Mouse (Mus musculus): ENCODE measurements around the gene Rbp7. TPM values are rescaled to one million over a fixed set of nuclear protein-coding genes. Genes with fewer than 3 reads are reported as not detected.
"Not testable (repeated sequence)": the region's sequence is repeated elsewhere in the genome, so short reads cannot be mapped to it uniquely, and the experiment has no call there.

The Rbp7 gene
- polyA plus RNA-seq, 1 experiment = not detected

DNA sequence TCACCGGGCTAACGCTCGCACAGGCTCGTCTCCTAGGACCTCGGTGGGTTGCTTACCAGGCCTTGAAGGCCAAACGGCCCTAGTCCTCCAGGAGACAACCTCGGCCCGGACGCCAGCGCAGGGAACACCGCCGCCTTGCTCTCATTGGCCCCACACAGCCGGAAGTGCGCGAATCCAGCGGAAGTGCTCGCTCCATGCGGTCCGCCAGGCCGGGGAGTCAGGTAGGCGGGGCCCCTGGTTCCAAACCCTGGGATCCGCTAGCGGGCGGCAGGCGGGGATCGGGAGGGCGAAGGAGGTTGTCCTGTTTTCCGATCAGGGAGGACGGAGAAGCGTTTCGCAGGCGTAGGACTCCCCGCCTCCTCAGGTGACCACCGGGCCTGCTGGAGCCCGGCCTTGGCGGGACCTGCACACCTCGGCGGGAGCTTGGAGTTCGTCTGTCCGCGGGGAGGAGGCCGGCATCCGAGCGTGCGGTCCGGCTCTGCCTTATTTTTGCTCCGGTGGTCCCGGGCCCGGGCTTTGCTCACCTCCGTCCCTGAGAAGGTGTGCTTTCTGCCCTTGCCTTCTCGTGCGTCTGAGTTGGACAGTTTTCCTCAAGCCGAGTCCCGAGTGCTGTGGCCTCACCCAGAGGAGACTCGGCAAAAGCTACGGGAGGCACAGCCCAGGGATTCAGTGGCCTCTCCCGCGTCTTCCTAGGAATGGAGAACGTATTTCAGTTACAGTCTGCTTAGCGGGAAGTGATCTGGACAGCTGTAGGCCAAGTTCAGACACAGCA, 30.5 kb upstream of the Rbp7 start, which contains the start of the genes Nmnat1 and Lzic:
Gene Nmnat1, minus strand, starts transcription at position 150 of the 772 bp plus-strand sequence.
Gene Lzic, plus strand, starts transcription at position 177 of the 772 bp plus-strand sequence.
- Histone ChIP-seq H3K4me1 (ENCODE audit: control insufficient read depth, insufficient read depth, low read length) (no peaks in the 10 kb centered on the region; the same call in 1 of the 2 replicates), H3K27ac (ENCODE audit: insufficient read depth, low read length) (peak within 1 kb of the TSS; percentile 80), H3K4me3 (ENCODE audit: insufficient read depth, low read length) (peak within 1 kb of the TSS; percentile 84)
- TF ChIP-seq POLR2A (IDR thresholded peaks at IDR 0.05; ENCODE audit: low read depth, low read length) (peak; percentile 51), CTCF (IDR thresholded peaks at IDR 0.05; ENCODE audit: borderline replicate concordance, insufficient read depth, low read length) (no peak)

DNA sequence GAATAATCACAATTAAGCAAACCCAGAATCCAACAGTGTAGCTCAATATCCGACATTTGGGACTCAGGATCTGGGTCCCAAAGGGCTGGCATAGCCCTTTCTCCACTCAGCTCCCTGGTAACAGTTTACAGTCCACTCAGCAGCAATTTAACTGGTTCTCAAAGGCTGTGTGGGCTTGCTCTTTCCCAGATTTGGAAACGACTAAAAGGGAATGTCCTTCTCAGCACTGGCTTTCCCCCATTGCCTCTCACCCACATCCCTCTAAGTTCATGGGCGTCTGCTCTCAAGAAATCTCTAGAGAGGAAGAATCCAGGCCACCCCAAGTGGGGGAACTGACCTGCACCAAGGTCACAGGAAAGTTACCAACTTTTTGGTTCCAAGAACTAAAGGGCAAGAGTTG, 29.8 kb upstream of the Rbp7 start:
- TF ChIP-seq POLR2A (IDR thresholded peaks at IDR 0.05; ENCODE audit: low read depth, low read length) (no peak), CTCF (IDR thresholded peaks at IDR 0.05; ENCODE audit: borderline replicate concordance, insufficient read depth, low read length) (no peak)
- Histone ChIP-seq H3K4me1 (ENCODE audit: control insufficient read depth, insufficient read depth, low read length) (no peaks in the 10 kb centered on the region; the same call in 1 of the 2 replicates), H3K4me3 (ENCODE audit: insufficient read depth, low read length) (peak overlapping the region; percentile 84), H3K27ac (ENCODE audit: insufficient read depth, low read length) (0 out of 2 replicates have a peak overlapping the region, but pooled peaks have one; percentile 3)

DNA sequence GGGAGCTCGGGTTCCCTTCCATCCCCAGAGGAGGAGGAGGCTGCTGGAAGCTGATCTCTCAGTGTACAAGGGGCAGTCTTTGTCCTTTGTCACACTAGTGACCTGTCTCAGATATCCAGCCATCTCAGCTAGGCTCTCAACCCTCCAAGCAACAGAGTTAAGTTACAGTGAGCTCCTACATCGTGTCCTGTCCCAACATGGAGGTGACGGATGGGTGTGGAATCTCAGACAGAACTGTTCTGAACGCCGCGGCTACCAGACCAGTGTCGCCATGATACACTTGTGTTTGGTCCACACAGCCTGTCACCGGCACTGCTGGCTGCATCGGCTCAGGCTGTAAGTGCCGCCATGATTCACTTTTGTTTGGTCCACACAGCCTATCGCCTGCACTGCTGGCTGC, 22.3 kb upstream of the Rbp7 start, which contains the start of gene Tmem274:
Gene Tmem274, plus strand, starts transcription at position 301 of the 400 bp plus-strand sequence.
- TF ChIP-seq CTCF (IDR thresholded peaks at IDR 0.05; ENCODE audit: borderline replicate concordance, insufficient read depth, low read length) = no peak
- no peak for TF ChIP-seq POLR2A (IDR thresholded peaks at IDR 0.05; ENCODE audit: low read depth, low read length)
- H3K4me3 ChIP-seq (ENCODE audit: insufficient read depth, low read length) = no peak within 1 kb of the TSS
- no peak within 1 kb of the TSS for H3K27ac ChIP-seq (ENCODE audit: insufficient read depth, low read length)
- H3K4me1 ChIP-seq (ENCODE audit: control insufficient read depth, insufficient read depth, low read length) = no peaks in the 10 kb centered on the region

DNA sequence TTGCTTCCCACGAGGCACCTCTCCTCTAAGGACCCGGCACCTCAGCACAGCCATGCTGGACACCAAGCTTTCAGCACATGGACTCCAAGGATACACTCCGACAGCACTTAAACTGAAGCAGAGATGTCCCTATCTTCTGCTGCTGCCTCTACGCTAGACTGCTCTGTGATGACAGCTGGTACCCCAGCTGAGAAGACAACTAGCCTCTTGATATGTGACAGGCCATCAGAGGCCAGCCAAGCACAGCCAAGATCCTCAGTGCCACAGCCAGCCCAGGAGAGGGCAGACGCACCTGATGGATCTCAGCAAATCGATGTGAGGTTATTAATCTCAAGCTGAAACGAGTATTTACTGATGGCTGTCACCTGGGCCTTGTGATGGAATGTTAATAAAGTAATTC, 20.3 kb upstream of the Rbp7 start:
- Histone ChIP-seq H3K27ac (ENCODE audit: insufficient read depth, low read length) (no peak overlapping the region), H3K4me1 (ENCODE audit: control insufficient read depth, insufficient read depth, low read length) (no peaks in the 10 kb centered on the region), H3K4me3 (ENCODE audit: insufficient read depth, low read length) (no peak overlapping the region)
- TF ChIP-seq CTCF (IDR thresholded peaks at IDR 0.05; ENCODE audit: borderline replicate concordance, insufficient read depth, low read length) (no peak), POLR2A (IDR thresholded peaks at IDR 0.05; ENCODE audit: low read depth, low read length) (no peak)

DNA sequence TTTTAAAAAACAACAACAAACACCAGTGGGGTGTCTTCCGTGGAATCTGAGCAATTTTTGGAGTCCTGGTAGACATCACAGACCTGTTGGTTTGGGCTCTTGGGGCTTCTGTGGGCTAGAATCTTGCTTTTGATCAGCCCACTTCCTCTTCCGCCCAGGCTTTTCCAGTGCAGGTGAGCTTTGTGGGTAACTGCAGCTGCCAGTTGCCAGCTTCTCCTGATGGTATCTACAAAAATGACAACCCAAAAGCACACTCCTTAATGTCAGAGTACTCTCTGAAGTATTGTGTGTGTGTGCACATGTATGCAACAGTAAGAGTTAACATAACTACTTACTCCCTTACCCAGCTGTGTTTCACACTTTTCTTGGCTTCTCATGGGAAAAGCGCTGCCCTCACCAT, 14.8 kb upstream of the Rbp7 start:
- H3K27ac ChIP-seq (ENCODE audit: insufficient read depth, low read length) = no peak overlapping the region
- no peaks in the 10 kb centered on the region for H3K4me1 ChIP-seq (ENCODE audit: control insufficient read depth, insufficient read depth, low read length)
- H3K4me3 ChIP-seq (ENCODE audit: insufficient read depth, low read length) = no peak overlapping the region
- no peak for TF ChIP-seq POLR2A (IDR thresholded peaks at IDR 0.05; ENCODE audit: low read depth, low read length)
- no peak for TF ChIP-seq CTCF (IDR thresholded peaks at IDR 0.05; ENCODE audit: borderline replicate concordance, insufficient read depth, low read length)

DNA sequence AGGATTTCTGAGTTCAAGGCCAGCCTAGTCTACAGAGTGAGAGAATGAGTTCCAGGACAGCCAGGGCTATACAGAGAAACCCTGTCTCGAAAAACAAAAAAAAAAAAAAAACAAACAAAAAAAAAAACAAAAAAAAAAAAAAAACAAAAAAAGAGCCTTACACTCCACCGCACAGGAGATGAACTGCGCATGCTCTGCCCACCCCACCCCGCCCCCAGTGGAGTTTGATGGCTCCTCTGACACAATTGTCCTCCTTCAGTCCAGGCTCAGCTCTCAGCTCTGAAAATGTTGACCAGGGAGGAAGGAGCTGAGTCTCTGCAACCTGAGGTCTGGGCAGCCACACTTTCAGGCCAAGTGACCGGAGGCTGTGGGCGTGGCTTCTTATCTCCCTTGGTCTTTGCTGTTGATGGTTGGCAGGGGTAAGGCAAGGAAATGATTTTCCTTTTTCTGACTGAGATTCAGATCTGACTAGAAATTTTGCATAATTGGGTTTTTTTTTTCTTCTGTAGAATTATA, 8.7 kb upstream of the Rbp7 start:
- no peak overlapping the region for H3K4me3 ChIP-seq (ENCODE audit: insufficient read depth, low read length)
- no peaks in the 10 kb centered on the region for H3K4me1 ChIP-seq (ENCODE audit: control insufficient read depth, insufficient read depth, low read length)
- H3K27ac ChIP-seq (ENCODE audit: insufficient read depth, low read length) = no peak overlapping the region
- TF ChIP-seq POLR2A (IDR thresholded peaks at IDR 0.05; ENCODE audit: low read depth, low read length) (no peak), CTCF (IDR thresholded peaks at IDR 0.05; ENCODE audit: borderline replicate concordance, insufficient read depth, low read length) (no peak)

DNA sequence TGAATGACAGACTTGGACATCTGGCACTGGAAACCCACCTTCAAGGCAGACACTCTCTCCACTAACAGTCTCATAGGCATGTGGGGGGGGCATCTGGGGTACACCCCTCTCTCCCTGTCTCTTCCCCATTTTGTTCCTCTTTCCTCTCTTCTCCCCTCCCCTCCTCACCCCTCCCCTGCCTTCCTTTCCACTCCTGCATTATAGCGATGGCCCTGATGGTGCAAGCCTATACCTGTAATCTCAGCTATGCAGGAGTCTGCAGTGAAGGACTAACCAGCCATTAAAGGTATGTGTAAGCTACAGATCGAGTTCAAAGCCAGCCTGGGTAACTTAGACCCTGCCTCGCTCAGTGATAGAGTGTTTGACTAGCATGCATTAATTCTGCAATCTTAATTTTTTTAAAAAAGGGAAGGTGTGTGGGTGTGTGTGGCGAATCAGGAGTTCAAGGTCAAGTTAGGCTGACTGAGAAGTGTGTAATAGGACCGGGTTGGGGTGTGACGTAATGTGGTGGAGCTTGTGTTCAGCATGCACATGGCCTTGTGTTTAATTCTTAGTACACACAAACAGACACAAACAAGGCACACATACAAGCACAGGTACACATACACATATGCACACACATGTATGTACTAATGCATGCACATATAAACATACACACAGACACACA, 7.7 kb upstream of the Rbp7 start:
- Histone ChIP-seq H3K27ac (ENCODE audit: insufficient read depth, low read length) (no peak overlapping the region), H3K4me3 (ENCODE audit: insufficient read depth, low read length) (no peak overlapping the region), H3K4me1 (ENCODE audit: control insufficient read depth, insufficient read depth, low read length) (no peaks in the 10 kb centered on the region)
- TF ChIP-seq CTCF (IDR thresholded peaks at IDR 0.05; ENCODE audit: borderline replicate concordance, insufficient read depth, low read length) = no peak
- no peak for TF ChIP-seq POLR2A (IDR thresholded peaks at IDR 0.05; ENCODE audit: low read depth, low read length)

DNA sequence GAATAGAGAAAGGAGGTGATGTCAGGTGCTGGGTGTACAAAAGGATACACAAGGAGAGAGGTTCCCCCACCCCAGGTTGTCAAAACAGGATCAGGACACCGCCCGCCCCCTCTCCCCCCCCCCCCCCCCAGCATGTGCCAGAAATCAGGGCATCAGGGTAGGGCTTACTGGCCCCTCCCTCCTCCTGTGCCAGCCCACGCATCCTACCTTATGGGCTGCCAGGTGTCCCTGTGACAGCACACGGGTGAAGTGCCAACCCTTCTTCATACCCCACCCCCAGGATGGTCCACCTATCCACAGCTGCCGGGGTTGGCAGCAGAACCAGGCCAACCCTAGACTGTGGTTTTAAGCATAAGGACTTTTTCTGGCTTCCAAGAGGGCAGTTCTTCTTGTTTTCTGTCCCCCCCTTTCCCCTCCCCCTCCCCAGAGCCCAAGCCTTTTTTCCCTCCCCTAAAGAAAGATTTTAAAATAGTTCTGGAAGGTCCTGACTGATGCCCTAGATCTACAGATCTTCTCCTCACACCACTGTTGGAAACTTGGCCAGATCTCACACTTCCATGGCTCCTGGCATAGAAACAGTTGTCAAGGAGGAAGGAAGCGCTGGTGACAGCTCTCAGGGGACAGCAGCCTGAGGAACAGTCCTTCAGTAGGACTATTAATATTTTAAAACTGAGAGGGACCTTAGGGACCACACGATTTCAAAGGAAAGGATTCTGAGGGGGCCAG, 7.0 kb upstream of the Rbp7 start:
- Histone ChIP-seq H3K4me3 (ENCODE audit: insufficient read depth, low read length) (no peak overlapping the region), H3K4me1 (ENCODE audit: control insufficient read depth, insufficient read depth, low read length) (no peaks in the 10 kb centered on the region), H3K27ac (ENCODE audit: insufficient read depth, low read length) (no peak overlapping the region)
- no peak for TF ChIP-seq POLR2A (IDR thresholded peaks at IDR 0.05; ENCODE audit: low read depth, low read length)
- no peak for TF ChIP-seq CTCF (IDR thresholded peaks at IDR 0.05; ENCODE audit: borderline replicate concordance, insufficient read depth, low read length)

DNA sequence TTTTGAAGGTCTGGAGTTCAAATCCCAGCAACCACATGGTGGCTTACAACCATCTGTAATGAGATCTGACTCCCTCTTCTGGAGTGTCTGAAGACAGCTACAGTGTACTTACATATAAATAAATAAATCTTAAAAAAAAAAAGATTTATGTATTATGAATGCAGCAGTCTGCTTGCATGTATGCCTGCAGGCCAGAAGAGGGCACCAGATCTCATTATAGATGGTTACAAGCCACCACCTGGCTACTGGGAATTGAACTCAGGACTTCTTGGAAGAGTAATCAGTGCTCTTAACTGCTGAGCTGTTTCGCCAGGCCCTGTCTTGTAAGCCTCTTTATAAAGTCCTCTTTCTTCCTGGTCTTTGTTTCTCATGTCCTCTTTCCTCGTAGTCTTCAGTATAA, 5.7 kb upstream of the Rbp7 start:
- H3K4me3 ChIP-seq (ENCODE audit: insufficient read depth, low read length); H3K4me1 ChIP-seq (ENCODE audit: control insufficient read depth, insufficient read depth, low read length); H3K27ac ChIP-seq (ENCODE audit: insufficient read depth, low read length): not testable (repeated sequence)

Measured in embryonic fibroblast, embryonic 13.5 days (primary cell).